Mouse (Mus musculus) Patski (cell line): ENCODE measurements around the gene Sipa1l3. TPM values are rescaled to one million over a fixed set of nuclear protein-coding genes. Genes with fewer than 3 reads are reported as not detected.

Source experiments
- ATAC-seq: fragments of 100-300 bp; one replicate; pipeline ENCODE4 v1.8.0; 2021
- CTCF ChIA-PET: fragments of 350-600 bp; sonication (Branson Sonifier 250); formaldehyde crosslinking; loops from one replicate; lab custom pipeline; 2022; ENCODE audit warnings: inconsistent platforms; lab: Charles Lee
- POLR2A ChIA-PET: fragments of 350-600 bp; sonication (Branson Sonifier 250); formaldehyde crosslinking; loops from one replicate; lab custom pipeline; 2022; ENCODE audit warnings: antibody characterized with exemption, inconsistent platforms; lab: Charles Lee
- DNase-seq: peaks from one replicate; pipeline ENCODE4 v3.0.0-alpha.2; 2011; ENCODE audit warnings: low read depth, low spot score
- H3K27me3 ChIP-seq: fragments of 371-371 bp; one replicate; pipeline ENCODE4 v1.5.1; 2021
- CTCF ChIP-seq: fragments of 100-300 bp; IDR thresholded peaks from one replicate; pipeline ENCODE4 v1.5.1; 2021
- in situ Hi-C: fragments of 300-500 bp; cut with MboI; formaldehyde crosslinking; loops from 3 replicates; pipeline ENCODE4 v1.11.1; 2018; ENCODE audit warnings: low pct_unique_long_range_greater_than_20kb, mixed read lengths
- polyA plus RNA-seq: library from polyadenylated mRNA; unstranded; gene quantifications from one replicate; pipeline ENCODE4 v1.2.3, GENCODE M21; 2021

Sipa1l3 gene
- polyA plus RNA-seq, 1 experiment from 2014 or later: 27.2 TPM

GRCm38 (mm10) chr7:29316137-29316734, 202.2 kb downstream of the Sipa1l3 start:
- ATAC-seq: no peak
- H3K27me3 ChIP-seq: no peaks in the 10 kb centered on the region
- ChIA-PET POLR2A (interaction anchor here (0.6 kb wide), 1 partner anchor 28 kb away, joined by 3 read pairs; no protein-coding TSS in a partner anchor), CTCF (no interaction called here)
- no peak for DNase-seq
- in situ Hi-C loops: no loop called here
- TF ChIP-seq CTCF: no peak

DNA sequence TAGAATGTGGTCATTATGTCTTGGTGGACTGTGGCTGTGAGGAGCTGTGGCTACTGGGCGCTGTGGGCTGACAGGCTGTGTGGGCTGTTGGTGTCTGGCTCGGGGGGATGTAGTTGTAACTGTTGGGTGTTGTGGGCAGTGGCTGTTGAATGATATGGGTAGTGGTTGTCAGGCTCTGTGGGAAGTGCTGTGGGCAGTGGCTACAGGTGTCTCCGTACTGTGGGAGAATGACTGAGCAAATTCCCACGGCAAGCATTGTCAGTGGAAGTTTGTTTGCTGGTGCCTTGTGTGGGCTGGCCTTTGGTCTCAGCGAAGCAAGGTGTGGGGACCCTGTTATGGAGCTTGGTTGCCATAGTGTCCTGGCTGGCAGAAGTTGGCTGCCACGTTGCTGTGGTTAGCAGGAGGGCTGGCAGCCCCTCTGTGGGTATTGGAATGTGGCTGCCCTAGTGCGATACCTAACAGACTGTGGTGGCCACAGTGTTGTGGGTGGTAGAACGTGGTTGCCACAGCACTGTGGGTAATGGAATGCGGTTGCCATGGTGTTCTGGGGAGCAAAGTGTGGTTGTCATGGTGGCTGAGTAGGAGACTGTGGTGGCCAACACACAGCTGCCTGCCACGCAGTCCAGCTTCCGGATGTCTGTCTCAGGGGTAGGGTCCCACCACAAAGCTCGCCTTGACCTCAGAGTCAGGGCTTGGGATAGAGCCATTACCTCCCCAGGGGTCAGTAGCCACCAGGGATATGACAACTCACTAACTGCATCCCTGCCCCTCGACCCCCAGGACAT, 203.4 kb downstream of the Sipa1l3 start:
- DNase-seq: peak; percentile 66
- ChIA-PET CTCF (interaction anchor here (1.5 kb wide), 1 partner anchor 14 kb away, joined by 4 read pairs; no protein-coding TSS in a partner anchor), POLR2A (no interaction called here)
- ATAC-seq: peak; percentile 72
- in situ Hi-C loops: no loop called here
- TF ChIP-seq CTCF: no peak
- no peaks in the 10 kb centered on the region for H3K27me3 ChIP-seq

- no peak for DNase-seq
Measured at GRCm38 (mm10) chr7:29313572-29314261, 204.7 kb downstream of the Sipa1l3 start.

GRCm38 (mm10) chr7:29313051-29313450, 205.4 kb downstream of the Sipa1l3 start:
- DNase-seq: no peak
- no peak for TF ChIP-seq CTCF
- H3K27me3 ChIP-seq: no peaks in the 10 kb centered on the region
- ChIA-PET CTCF (no interaction called here), POLR2A (no interaction called here)
- in situ Hi-C loops: no loop called here
- no peak for ATAC-seq

More at GRCm38 (mm10) chr7:29313572-29314261, 204.7 kb downstream of the Sipa1l3 start:
- no peak for ATAC-seq
- no peaks in the 10 kb centered on the region for H3K27me3 ChIP-seq
- ChIA-PET POLR2A (no interaction called here), CTCF (interaction anchor here (1.5 kb wide), 1 partner anchor 13 kb away, joined by 4 read pairs; no protein-coding TSS in a partner anchor)
- in situ Hi-C loops: no loop called here
- no peak for TF ChIP-seq CTCF

DNA sequence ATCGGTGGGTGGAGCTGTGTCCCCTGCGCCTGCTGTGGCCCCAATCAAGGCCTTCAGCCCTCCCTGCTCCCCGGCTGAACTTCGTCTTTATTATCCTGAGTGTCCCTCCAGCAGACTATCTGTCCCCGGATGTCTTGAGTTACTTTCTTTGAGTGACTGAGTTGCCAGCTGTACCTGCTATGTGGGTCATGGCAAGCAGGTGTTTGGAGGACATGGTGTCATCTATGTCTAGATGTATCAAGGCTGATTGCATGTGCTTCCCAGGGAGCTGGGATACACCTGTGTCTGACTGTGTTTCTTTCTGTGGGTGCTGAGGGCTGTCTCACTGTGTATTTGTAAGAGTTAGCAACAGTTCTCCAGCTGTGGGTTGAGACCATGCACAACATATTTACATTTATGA, 208.7 kb downstream of the Sipa1l3 start:
- ChIA-PET POLR2A (no interaction called here), CTCF (interaction anchor here (1.5 kb wide), 1 partner anchor 9 kb away, joined by 5 read pairs; no protein-coding TSS in a partner anchor)
- no peaks in the 10 kb centered on the region for H3K27me3 ChIP-seq
- DNase-seq (no peak), ATAC-seq (no peak)
- in situ Hi-C loops: loop anchor here (5.0 kb wide), 1 partner anchor 213 kb away; no protein-coding TSS in a partner anchor
- no peak for TF ChIP-seq CTCF

GRCm38 (mm10) chr7:29309221-29309721, 209.2 kb downstream of the Sipa1l3 start:
- DNase-seq (no peak), ATAC-seq (no peak)
- POLR2A ChIA-PET: no interaction called here
- no peak for TF ChIP-seq CTCF
- CTCF ChIA-PET: interaction anchor here (1.5 kb wide), 1 partner anchor 8 kb away, joined by 5 read pairs; no protein-coding TSS in a partner anchor
- H3K27me3 ChIP-seq: no peaks in the 10 kb centered on the region
- in situ Hi-C loops: loop anchor here (5.0 kb wide), 1 partner anchor 213 kb away; no protein-coding TSS in a partner anchor

DNA sequence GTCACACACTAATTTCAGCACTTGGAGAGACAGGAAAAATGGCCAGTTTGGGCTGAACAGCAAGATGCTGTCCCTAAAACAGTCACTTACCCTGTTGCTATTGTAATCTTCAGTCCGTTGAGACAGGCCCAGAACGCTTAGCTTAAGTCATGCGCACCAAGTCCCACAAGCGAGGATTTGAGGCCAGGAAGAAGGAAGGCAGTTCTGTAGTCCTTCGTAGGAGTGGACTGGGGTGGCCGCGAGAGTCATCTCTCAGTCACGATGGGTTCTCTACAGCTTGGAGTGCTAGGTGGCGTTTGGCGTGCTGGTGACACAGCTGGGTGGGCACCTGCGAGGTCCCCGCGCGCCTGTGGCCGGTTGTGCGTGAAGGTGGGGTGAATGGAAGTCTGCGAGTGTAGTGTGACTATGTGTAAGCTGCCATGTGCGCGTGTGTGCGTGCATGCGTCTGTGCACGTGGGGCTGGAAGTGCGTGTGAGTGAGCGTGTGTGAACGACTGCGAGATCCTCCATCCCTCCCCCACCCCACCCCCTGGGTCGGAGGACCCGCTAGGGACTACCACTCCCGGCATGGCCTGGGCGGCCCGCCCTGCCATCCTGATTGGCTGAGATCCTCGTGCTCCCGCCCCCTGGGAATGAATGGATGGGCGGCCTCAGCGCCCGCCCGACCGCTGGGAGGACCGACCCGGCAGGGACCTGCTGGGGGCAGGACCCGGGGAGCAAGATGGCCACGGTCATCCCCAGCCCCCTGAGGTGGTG, 210.9 kb downstream of the Sipa1l3 start:
- TF ChIP-seq CTCF: no peak
- H3K27me3 ChIP-seq: no peaks in the 10 kb centered on the region
- in situ Hi-C loops: loop anchor here (5.0 kb wide), 1 partner anchor 215 kb away; no protein-coding TSS in a partner anchor
- CTCF ChIA-PET: interaction anchor here (1.3 to 2.0 kb wide), 3 partner anchors 11 to 19 kb away, joined by 3 to 7 read pairs (median 3); no protein-coding TSS in a partner anchor
- POLR2A ChIA-PET: no interaction called here
- DNase-seq (no peak), ATAC-seq (peak; percentile 73)

GRCm38 (mm10) chr7:29306619-29307018, 211.8 kb downstream of the Sipa1l3 start:
- ChIA-PET POLR2A (no interaction called here), CTCF (interaction anchor here (1.3 to 2.0 kb wide), 3 partner anchors 10 to 20 kb away, joined by 3 to 7 read pairs (median 3); no protein-coding TSS in a partner anchor)
- DNase-seq: no peak

GRCm38 (mm10) chr7:29306108-29306507, 212.3 kb downstream of the Sipa1l3 start:
- POLR2A ChIA-PET: no interaction called here
- CTCF ChIA-PET: interaction anchor here (1.3 to 2.0 kb wide), 2 partner anchors 9 to 14 kb away, joined by 3 to 7 read pairs; no protein-coding TSS in a partner anchor
- no peak for TF ChIP-seq CTCF
- DNase-seq (no peak), ATAC-seq (no peak)
- no peaks in the 10 kb centered on the region for H3K27me3 ChIP-seq
- in situ Hi-C loops: loop anchor here (5.0 kb wide), 1 partner anchor 216 kb away; no protein-coding TSS in a partner anchor

More at GRCm38 (mm10) chr7:29306619-29307018, 211.8 kb downstream of the Sipa1l3 start:
- H3K27me3 ChIP-seq: no peaks in the 10 kb centered on the region
- TF ChIP-seq CTCF: no peak
- no peak for ATAC-seq
- in situ Hi-C loops: loop anchor here (5.0 kb wide), 1 partner anchor 216 kb away; no protein-coding TSS in a partner anchor
